Mouse (Mus musculus) intestine, embryonic 15.5 days (tissue): ENCODE results near the gene Spdef. TPM values are rescaled to one million over a fixed set of nuclear protein-coding genes. Genes with fewer than 3 reads are reported as not detected.
A peak's percentile ranks its signal among the peaks of the same experiment; 100 is the strongest.

Source experiments
- ATAC-seq: fragments of 200-750 bp; cut with Nextera tagmentation; 2 replicates; pipeline ENCODE4 v1.8.0; 2017; ENCODE audit warnings: moderate TSS enrichment, moderate library complexity
- H3K27ac ChIP-seq: fragments of 300-500 bp; sonication (generic); 2 replicates; pipeline ENCODE4 v1.5.1; 2015; ENCODE audit warnings: mild to moderate bottlenecking, inconsistent platforms
- H3K27me3 ChIP-seq: fragments of 300-500 bp; sonication (generic); replicated peaks from 2 replicates; pipeline ENCODE4 v1.6.1; 2015; ENCODE audit warnings: inconsistent platforms
- H3K36me3 ChIP-seq: fragments of 300-500 bp; sonication (generic); 2 replicates; pipeline ENCODE4 v1.6.1; 2015; ENCODE audit warnings: inconsistent platforms
- H3K4me1 ChIP-seq: fragments of 300-500 bp; sonication (generic); replicated peaks from 2 replicates; pipeline ENCODE4 v1.6.1; 2015; ENCODE audit warnings: inconsistent platforms
- H3K4me2 ChIP-seq: fragments of 300-500 bp; sonication (generic); replicated peaks from 2 replicates; pipeline ENCODE4 v1.6.1; 2015; ENCODE audit warnings: mild to moderate bottlenecking, inconsistent platforms
- H3K4me3 ChIP-seq: fragments of 300-500 bp; sonication (generic); replicated peaks from 2 replicates; pipeline ENCODE4 v1.5.1; 2015; ENCODE audit warnings: inconsistent platforms
- H3K9ac ChIP-seq: fragments of 300-500 bp; sonication (generic); 2 replicates; pipeline ENCODE4 v1.6.1; 2015; ENCODE audit warnings: inconsistent platforms
- H3K9me3 ChIP-seq: fragments of 300-500 bp; sonication (generic); 2 replicates; pipeline ENCODE4 v1.6.1; 2016; ENCODE audit warnings: inconsistent platforms
- WGBS: fragments of 180-500 bp; shearing (Covaris S2); methylation state at CpG from one replicate; pipeline ENCODE4 v1.1.7; 2015; 5-methylcytosine and 5-hydroxymethylcytosine counted together
- polyA plus RNA-seq: library from polyadenylated mRNA; unstranded; fragments of >200 nt; fragmentation: Nextera tagmentation; extraction: Ambion mirVana; gene quantifications from 2 replicates; pipeline ENCODE4 v1.2.1, GENCODE M21; 2015

The Spdef gene
- polyA plus RNA-seq, 1 experiment from 2014 or later, result 14.1 TPM

DNA sequence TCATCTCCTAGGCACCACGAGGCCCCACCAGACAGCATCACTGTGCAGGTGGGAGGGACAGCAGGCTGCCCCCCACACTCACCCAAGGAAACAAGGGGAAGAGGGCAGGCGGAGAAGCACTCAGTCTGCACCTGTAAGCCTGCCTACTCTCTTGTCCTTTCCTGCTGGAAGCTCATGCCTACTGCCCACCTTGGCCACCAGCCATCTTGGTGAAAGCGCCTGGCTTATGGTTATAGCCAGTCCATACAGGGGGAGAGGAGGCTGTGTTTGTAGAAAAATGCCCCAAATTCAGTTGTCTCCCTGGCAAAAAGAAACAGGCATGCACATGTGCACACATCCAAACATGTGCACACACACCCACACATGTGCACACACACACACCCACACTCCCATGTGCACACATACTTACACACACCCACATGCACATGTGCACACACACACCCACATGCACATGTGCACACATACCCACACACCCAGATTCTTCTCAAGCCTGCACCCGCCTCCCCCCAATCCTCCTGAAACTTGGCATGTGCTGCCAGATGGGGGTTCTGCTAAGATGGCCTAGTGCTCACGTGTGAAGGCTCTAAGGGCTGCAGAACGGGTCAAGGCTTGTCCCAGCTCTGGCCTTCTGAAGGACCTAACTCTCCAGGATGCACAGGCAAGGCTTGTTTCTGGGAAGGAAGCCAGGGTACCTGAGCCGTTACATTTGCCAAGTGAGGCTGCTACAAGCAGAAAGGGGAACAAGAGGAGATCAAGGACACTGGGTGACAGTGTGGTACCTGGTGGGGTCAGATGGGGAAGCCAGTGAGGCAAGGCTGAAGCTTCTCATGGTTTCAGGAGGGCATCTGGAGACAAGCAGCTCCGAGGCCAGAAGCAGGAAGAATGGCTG, 22.8 kb upstream of the Spdef start:
- Histone ChIP-seq H3K36me3 (no peaks in the 10 kb centered on the region), H3K27ac (no peak overlapping the region), H3K4me2 (no peak overlapping the region), H3K4me3 (no peak overlapping the region), H3K9me3 (no peaks in the 10 kb centered on the region), H3K4me1 (no peaks in the 10 kb centered on the region), H3K9ac (no peak overlapping the region), H3K27me3 (no peaks in the 10 kb centered on the region)
- ATAC-seq, result no peak
- WGBS, result 84% methylated on average over 8 of the region's 8 CpGs

DNA sequence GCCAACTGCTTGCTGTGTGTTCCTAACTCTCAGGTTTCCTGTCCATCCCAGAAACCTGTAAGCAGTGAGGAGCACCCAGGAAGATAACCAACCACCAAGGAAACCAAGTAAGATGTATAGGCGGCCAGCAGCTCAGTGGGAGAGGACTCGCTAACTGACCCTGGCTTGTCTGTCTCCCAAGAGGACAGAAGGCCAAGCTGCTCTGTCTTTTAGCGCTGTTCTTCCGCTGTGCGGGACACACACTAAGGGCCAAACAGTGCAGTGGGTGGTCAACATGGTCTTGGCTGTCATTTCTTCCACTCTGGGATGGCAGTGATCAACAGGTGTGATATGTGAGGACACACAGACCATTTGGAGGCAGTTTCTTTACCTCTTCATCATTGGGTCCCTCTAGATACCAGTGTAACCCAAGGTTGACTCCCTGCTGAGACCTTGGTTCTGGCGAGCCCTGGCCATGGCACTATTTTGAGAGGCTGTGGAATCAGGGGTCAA, 21.7 kb upstream of the Spdef start:
- no peak overlapping the region for H3K4me3 ChIP-seq
- no peaks in the 10 kb centered on the region for H3K36me3 ChIP-seq
- no peaks in the 10 kb centered on the region for H3K9me3 ChIP-seq
- WGBS, result 91% methylated on average over 6 of the region's 6 CpGs
- ATAC-seq, result no peak
- H3K4me2 ChIP-seq, result no peak overlapping the region
- H3K9ac ChIP-seq, result no peak overlapping the region
- no peaks in the 10 kb centered on the region for H3K4me1 ChIP-seq
- no peak overlapping the region for H3K27ac ChIP-seq
- H3K27me3 ChIP-seq, result no peaks in the 10 kb centered on the region

GRCm38 (mm10) chr17:27748123-27748522, 19.4 kb upstream of the Spdef start:
- WGBS, result 84% methylated on average over 2 of the region's 2 CpGs
- no peak for ATAC-seq
- Histone ChIP-seq H3K4me3 (no peak overlapping the region), H3K36me3 (no peaks in the 10 kb centered on the region), H3K4me2 (no peak overlapping the region), H3K9me3 (no peaks in the 10 kb centered on the region), H3K4me1 (no peaks in the 10 kb centered on the region), H3K27me3 (no peaks in the 10 kb centered on the region), H3K27ac (no peak overlapping the region), H3K9ac (no peak overlapping the region)

GRCm38 (mm10) chr17:27746446-27746845, 17.7 kb upstream of the Spdef start:
- Histone ChIP-seq H3K36me3 (no peaks in the 10 kb centered on the region), H3K4me3 (no peak overlapping the region), H3K27me3 (no peaks in the 10 kb centered on the region), H3K9ac (no peak overlapping the region), H3K27ac (no peak overlapping the region), H3K4me1 (no peaks in the 10 kb centered on the region), H3K9me3 (no peaks in the 10 kb centered on the region), H3K4me2 (no peak overlapping the region)
- ATAC-seq, result no peak
- WGBS, result 52% methylated on average over 4 of the region's 4 CpGs

DNA sequence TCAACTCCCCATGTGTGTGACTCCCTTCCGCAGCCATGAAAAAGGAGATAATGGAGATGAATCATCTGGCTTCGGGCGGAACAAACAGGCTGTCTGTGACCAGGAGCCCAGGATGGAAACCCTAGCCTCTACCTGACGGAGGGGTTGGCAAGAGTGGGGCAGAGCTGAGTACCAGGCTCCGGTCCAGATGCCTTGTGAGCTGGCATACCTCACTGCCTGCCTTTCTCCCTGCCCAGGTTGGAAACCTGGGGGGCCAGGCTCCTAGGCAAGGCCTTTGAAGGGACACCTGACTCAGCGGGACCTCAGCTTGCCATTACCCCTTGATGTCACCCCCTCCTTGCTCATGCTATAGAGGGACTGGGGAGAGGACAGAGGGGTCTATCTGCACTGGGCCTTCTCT, 12.2 kb upstream of the Spdef start:
- no peaks in the 10 kb centered on the region for H3K9me3 ChIP-seq
- WGBS, result 89% methylated on average over 6 of the region's 6 CpGs
- ATAC-seq, result no peak
- H3K4me3 ChIP-seq, result no peak overlapping the region
- H3K36me3 ChIP-seq, result no peaks in the 10 kb centered on the region
- no peak overlapping the region for H3K4me2 ChIP-seq
- H3K9ac ChIP-seq, result no peak overlapping the region
- no peaks in the 10 kb centered on the region for H3K27me3 ChIP-seq
- H3K4me1 ChIP-seq, result no peaks in the 10 kb centered on the region
- H3K27ac ChIP-seq, result no peak overlapping the region

DNA sequence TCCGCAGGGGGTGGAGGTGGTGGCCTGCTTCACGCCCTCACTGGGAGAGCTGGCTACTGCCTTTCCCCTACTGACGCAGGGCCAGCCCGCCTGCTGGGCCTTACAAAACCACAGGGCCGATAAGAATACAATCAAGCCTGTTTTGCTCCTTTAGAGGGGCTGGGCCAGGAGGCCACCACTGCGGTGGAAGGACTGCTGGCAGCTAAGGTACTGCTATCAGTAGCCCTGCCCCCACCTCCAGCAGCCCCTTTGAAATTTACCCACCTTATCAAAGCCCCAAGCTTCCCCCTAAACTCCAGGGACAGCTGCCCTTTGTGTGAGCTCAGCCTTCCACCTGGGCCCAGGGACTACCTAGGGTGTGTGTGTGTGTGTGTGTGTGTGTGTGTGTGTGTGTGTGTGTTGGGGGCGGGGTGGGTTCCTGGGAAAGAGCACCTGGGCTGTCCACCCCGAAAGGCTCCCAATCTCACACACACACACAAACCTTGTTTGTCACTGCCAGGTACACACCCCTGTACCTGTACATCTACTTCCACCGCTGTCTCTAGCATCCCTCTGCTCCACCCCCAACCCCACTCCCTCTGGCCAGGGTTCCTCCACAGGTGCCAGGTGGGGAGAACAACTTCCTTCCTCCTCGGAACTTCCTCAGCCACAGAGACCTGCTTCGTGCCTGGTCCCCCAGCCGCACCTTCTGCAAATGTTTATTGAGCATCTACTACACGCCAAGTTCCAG, 5.8 kb upstream of the Spdef start:
- Histone ChIP-seq H3K4me1 (peaks cover 12% of the 10 kb centered on the region; the same call in 1 of the 2 replicates), H3K9me3 (no peaks in the 10 kb centered on the region), H3K4me2 (no peak overlapping the region; the same call in 1 of the 2 replicates), H3K36me3 (no peaks in the 10 kb centered on the region), H3K4me3 (no peak overlapping the region), H3K9ac (no peak overlapping the region), H3K27me3 (no peaks in the 10 kb centered on the region), H3K27ac (no peak overlapping the region)
- 20% methylated on average over 13 of the region's 13 CpGs for WGBS
- ATAC-seq, result peak; percentile 67

GRCm38 (mm10) chr17:27732694-27733093, 3.9 kb upstream of the Spdef start:
- no peak overlapping the region for H3K4me3 ChIP-seq
- H3K4me1 ChIP-seq, result peaks cover 14% of the 10 kb centered on the region; the same call in 1 of the 2 replicates
- no peak overlapping the region for H3K4me2 ChIP-seq
- no peaks in the 10 kb centered on the region for H3K27me3 ChIP-seq
- H3K9ac ChIP-seq, result no peak overlapping the region
- no peaks in the 10 kb centered on the region for H3K9me3 ChIP-seq
- H3K27ac ChIP-seq, result no peak overlapping the region
- 79% methylated on average over 3 of the region's 3 CpGs for WGBS
- no peak for ATAC-seq
- no peaks in the 10 kb centered on the region for H3K36me3 ChIP-seq

DNA sequence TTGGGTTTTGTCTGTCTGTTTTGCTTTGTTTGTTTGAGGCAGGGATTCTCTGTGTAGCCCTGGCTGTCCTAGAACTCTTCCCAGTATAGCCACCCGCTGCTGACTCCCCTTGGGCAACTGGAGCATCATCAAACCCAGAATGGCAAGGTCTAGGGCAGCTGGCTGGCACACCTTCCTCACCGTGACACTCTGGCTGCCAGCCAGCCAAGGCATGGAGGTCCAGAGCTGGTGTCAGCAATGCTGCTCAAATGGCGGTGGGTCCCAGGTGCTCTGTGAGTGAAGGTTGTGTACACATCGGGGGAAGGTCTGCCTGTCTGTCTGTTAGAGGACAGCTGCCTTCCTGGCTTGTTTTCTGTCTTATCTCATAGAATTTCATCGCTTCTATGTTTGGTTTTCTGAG, 3.4 kb upstream of the Spdef start:
- Histone ChIP-seq H3K9ac (no peak overlapping the region), H3K36me3 (no peaks in the 10 kb centered on the region), H3K27me3 (no peaks in the 10 kb centered on the region), H3K4me3 (no peak overlapping the region), H3K9me3 (no peaks in the 10 kb centered on the region), H3K4me1 (peaks cover 14% of the 10 kb centered on the region; the same call in 1 of the 2 replicates), H3K27ac (no peak overlapping the region), H3K4me2 (no peak overlapping the region)
- no peak for ATAC-seq
- WGBS, result 61% methylated on average over 5 of the region's 5 CpGs

DNA sequence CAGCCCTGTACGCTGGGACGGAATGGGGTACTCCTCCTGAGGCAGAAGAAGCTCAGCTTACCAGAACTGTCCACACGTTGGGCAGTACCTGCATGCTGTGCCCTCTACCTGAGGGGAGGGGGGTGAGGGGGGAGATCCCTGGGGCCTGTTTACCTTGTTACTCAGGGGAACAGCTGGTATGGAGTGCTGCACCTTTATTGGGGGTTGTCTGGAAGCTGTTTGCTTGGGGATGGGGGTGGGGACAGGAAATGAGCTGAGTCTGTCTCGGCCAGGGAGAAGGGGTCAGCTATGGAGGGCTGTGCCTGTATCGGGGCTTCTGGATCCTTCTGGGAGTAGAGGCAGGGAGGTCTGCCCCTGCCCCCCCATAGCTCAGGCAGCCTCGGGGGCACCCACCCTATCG, 2.2 kb downstream of the Spdef start:
- Histone ChIP-seq H3K27ac (no peak overlapping the region), H3K27me3 (no peaks in the 10 kb centered on the region), H3K9ac (no peak overlapping the region), H3K4me1 (peaks cover 19% of the 10 kb centered on the region), H3K4me3 (no peak overlapping the region), H3K9me3 (no peaks in the 10 kb centered on the region), H3K36me3 (no peaks in the 10 kb centered on the region), H3K4me2 (no peak overlapping the region)
- peak; percentile 52; the same call in 1 of the 2 replicates for ATAC-seq
- WGBS, result 33% methylated on average over 7 of the region's 7 CpGs

- H3K4me2 ChIP-seq, result peak overlapping the region; percentile 26
- no peaks in the 10 kb centered on the region for H3K9me3 ChIP-seq
- no peaks in the 10 kb centered on the region for H3K27me3 ChIP-seq
- H3K9ac ChIP-seq, result no peak overlapping the region
- H3K27ac ChIP-seq, result no peak overlapping the region
- no peaks in the 10 kb centered on the region for H3K36me3 ChIP-seq
- 20% methylated on average over 10 of the region's 10 CpGs for WGBS
- ATAC-seq, result no peak
- no peak overlapping the region for H3K4me3 ChIP-seq
- H3K4me1 ChIP-seq, result peaks cover 19% of the 10 kb centered on the region
These were observed 3.3 kb downstream of the Spdef start for GRCm38 (mm10) chr17:27725412-27725811.

DNA sequence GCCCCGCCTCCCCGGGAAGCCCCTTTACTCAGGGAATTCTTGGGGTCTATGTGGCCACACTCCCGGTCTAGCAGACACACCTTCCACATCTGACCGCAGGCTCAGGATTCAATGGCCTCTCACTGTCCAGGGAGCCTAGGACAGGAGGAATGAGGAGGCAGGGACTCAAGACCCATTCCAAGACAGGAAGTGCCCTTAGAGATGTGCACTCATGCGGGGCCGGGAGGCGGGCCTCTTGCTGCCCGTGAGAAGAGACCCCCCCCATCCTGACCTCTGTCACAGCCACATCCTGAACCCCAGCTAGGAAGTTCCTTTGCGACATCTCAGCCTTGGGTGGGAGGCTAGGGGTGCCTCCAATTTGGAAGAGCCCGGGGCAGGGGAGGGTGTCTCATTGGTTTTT, 3.7 kb downstream of the Spdef start:
- H3K27me3 ChIP-seq, result no peaks in the 10 kb centered on the region
- no peak overlapping the region for H3K4me3 ChIP-seq
- H3K4me2 ChIP-seq, result peak overlapping the region; percentile 26; the same call in 1 of the 2 replicates
- no peak overlapping the region for H3K27ac ChIP-seq
- H3K9ac ChIP-seq, result no peak overlapping the region
- no peaks in the 10 kb centered on the region for H3K9me3 ChIP-seq
- peaks cover 19% of the 10 kb centered on the region for H3K4me1 ChIP-seq
- H3K36me3 ChIP-seq, result no peaks in the 10 kb centered on the region
- WGBS, result 35% methylated on average over 10 of the region's 10 CpGs
- ATAC-seq, result no peak

- ATAC-seq, result no peak
- Histone ChIP-seq H3K27me3 (no peaks in the 10 kb centered on the region), H3K27ac (no peak overlapping the region), H3K36me3 (no peaks in the 10 kb centered on the region), H3K4me3 (no peak overlapping the region), H3K4me1 (peaks cover 24% of the 10 kb centered on the region), H3K9me3 (no peaks in the 10 kb centered on the region), H3K4me2 (no peak overlapping the region), H3K9ac (no peak overlapping the region)
- 30% methylated on average over 3 of the region's 3 CpGs for WGBS
These were observed 4.4 kb downstream of the Spdef start for GRCm38 (mm10) chr17:27724327-27724726.
